Mouse (Mus musculus): ENCODE results near the gene Wdr25. TPM values are rescaled to one million over a fixed set of nuclear protein-coding genes. Genes with fewer than 3 reads are reported as not detected.
A peak's percentile ranks its signal among the peaks of the same experiment; 100 is the strongest.

Gene Wdr25
- polyA plus RNA-seq, 1 experiment from 2014 or later: 5.6 TPM

DNA sequence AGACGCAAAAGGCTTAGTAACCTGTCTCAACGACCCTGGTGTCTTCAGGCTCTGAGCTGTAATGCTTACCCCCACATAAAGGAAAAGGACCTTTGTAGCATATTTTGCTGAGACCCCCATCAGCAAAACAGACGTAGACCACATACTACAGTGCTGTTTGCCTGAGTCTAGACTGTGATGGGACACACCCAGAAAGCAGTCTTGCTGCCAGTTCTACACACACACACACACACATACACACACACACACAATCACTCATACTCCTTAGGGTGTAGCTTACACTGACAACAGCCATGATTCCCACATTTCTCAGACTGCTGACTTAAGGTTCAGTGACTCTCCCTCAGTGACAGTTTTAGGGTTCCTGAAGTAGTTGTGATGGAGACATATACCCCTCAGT lies 12.2 kb upstream of the Wdr25 start:
- H3K27ac ChIP-seq (replicated peaks; ENCODE audit: low read depth, low read length): no peak overlapping the region
- WGBS: 87% methylated on average over 3 of the region's 3 CpGs
- peaks cover 5% of the 10 kb centered on the region; the same call in 1 of the 2 replicates for H3K36me3 ChIP-seq (replicated peaks; ENCODE audit: control insufficient read depth, insufficient read depth, low read depth, low read length)
- no peaks in the 10 kb centered on the region for H3K27me3 ChIP-seq (ENCODE audit: control insufficient read depth, insufficient read depth, low read length)
- no peak overlapping the region for H3K4me3 ChIP-seq (ENCODE audit: low read depth, low read length)
- H3K4me1 ChIP-seq (ENCODE audit: control insufficient read depth, insufficient read depth, low read length): no peaks in the 10 kb centered on the region
- H3K9ac ChIP-seq (replicated peaks; ENCODE audit: low read length): no peak overlapping the region
- H3K4me2 ChIP-seq (ENCODE audit: low read depth, low read length): no peak overlapping the region
- DNase-seq (ENCODE audit: low spot score) (no peak), ATAC-seq (replicated peaks; ENCODE audit: insufficient number of reproducible peaks, low FRiP score, low TSS enrichment, low read depth) (no peak)
- H3K9me3 ChIP-seq (replicated peaks; ENCODE audit: control insufficient read depth, low read length): no peaks in the 10 kb centered on the region

DNA sequence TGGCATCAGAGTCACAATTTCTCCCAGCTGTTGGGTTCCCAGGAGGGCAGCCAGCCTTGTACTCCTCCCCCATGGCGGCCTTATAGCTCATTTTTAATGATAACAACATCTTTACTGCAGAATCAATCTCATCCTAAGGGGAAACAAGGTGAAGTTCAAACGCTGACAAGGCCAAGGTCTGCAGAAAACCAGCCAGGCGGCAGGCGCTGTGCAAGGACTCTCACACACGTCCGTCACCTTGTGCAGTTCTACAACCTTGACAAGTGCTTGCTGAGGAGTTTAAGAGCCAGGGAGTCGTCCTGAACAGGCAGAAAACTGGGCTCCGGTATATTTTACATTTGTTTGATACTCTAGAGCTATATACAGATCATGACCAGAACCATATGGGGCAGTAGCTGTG lies 10.7 kb upstream of the Wdr25 start:
- ATAC-seq (replicated peaks; ENCODE audit: insufficient number of reproducible peaks, low FRiP score, low TSS enrichment, low read depth): no peak
- peaks cover 9% of the 10 kb centered on the region for H3K36me3 ChIP-seq (replicated peaks; ENCODE audit: control insufficient read depth, insufficient read depth, low read depth, low read length)
- DNase-seq (ENCODE audit: low spot score): no peak

DNA sequence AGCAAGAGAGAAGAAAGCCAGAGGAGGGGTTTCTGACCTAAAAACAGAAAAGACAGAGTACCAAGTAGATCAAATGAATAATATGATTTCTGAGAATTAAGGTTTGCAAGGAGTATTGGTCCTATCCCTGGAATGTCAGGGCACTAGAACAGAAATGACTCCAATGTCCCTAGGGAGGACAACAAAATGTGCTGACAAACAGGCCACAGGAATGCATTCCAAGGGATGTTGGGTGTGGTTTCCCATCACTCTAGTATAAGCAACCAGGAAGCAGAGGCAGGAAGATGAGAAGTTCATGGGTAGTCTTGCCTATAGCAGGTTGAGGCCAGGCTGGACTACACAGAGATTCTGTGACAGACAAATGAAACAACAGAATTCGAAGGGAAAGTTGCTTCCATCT lies 7.5 kb upstream of the Wdr25 start:
- Histone ChIP-seq H3K9me3 (replicated peaks; ENCODE audit: control insufficient read depth, low read length) (no peaks in the 10 kb centered on the region), H3K4me1 (ENCODE audit: control insufficient read depth, insufficient read depth, low read length) (no peaks in the 10 kb centered on the region), H3K4me3 (ENCODE audit: low read depth, low read length) (no peak overlapping the region), H3K36me3 (replicated peaks; ENCODE audit: control insufficient read depth, insufficient read depth, low read depth, low read length) (peaks cover 4% of the 10 kb centered on the region), H3K27me3 (ENCODE audit: control insufficient read depth, insufficient read depth, low read length) (no peaks in the 10 kb centered on the region), H3K9ac (replicated peaks; ENCODE audit: low read length) (no peak overlapping the region), H3K27ac (replicated peaks; ENCODE audit: low read depth, low read length) (no peak overlapping the region), H3K4me2 (ENCODE audit: low read depth, low read length) (no peak overlapping the region)
- DNase-seq (ENCODE audit: low spot score) (no peak), ATAC-seq (replicated peaks; ENCODE audit: insufficient number of reproducible peaks, low FRiP score, low TSS enrichment, low read depth) (no peak)
- 86% methylated on average over 1 of the region's 1 CpGs for WGBS

More for the DNA sequence above, 10.7 kb upstream of the Wdr25 start:
- Histone ChIP-seq H3K4me3 (ENCODE audit: low read depth, low read length) (no peak overlapping the region), H3K9ac (replicated peaks; ENCODE audit: low read length) (no peak overlapping the region), H3K9me3 (replicated peaks; ENCODE audit: control insufficient read depth, low read length) (no peaks in the 10 kb centered on the region), H3K4me2 (ENCODE audit: low read depth, low read length) (no peak overlapping the region), H3K27ac (replicated peaks; ENCODE audit: low read depth, low read length) (no peak overlapping the region), H3K27me3 (ENCODE audit: control insufficient read depth, insufficient read depth, low read length) (no peaks in the 10 kb centered on the region), H3K4me1 (ENCODE audit: control insufficient read depth, insufficient read depth, low read length) (no peaks in the 10 kb centered on the region)
- 92% methylated on average over 8 of the region's 8 CpGs for WGBS

DNA sequence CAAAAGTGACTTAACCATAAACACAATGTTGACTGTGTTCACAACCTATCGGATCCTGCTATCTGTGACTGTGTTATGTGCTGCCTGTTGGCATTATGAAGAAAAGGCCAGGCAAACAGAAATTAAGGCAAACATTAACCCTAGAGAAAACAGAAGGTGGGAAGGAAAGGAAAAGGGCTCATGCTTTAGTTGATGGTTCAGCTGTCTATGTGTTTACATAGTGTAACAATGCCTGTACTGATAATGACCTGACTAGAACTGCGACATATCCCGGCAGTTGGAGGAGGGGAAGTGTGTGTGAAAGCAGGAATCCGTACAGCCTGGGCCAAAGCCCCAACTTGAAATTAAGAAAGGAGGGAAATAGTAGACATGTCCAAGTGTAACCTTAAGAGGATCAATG lies 6.4 kb upstream of the Wdr25 start:
- WGBS: 90% methylated on average over 4 of the region's 4 CpGs
- ATAC-seq (replicated peaks; ENCODE audit: insufficient number of reproducible peaks, low FRiP score, low TSS enrichment, low read depth): no peak
- no peak for DNase-seq (ENCODE audit: low spot score)

DNA sequence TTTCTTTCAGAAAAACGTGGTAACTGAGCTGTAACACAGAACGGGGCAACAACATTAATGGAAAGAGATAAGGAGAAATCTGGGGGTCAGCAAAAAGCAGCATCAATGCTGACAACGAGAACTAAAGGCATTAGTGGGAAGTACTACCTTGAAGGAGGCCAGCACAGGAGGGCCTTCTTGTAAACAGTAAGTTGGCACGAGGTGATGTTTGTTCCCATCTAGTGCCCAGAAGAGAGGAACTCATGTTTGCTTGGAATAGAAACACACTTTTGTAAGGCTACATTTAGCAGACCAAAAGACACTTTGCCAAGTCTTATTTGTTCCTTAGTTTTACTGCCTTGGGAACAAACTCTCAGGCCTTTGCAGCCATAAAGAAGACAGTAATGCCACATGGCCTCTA lies 4.8 kb upstream of the Wdr25 start:
- Histone ChIP-seq H3K27ac (replicated peaks; ENCODE audit: low read depth, low read length) (no peak overlapping the region), H3K9ac (replicated peaks; ENCODE audit: low read length) (no peak overlapping the region), H3K27me3 (ENCODE audit: control insufficient read depth, insufficient read depth, low read length) (no peaks in the 10 kb centered on the region), H3K4me2 (ENCODE audit: low read depth, low read length) (no peak overlapping the region), H3K4me1 (ENCODE audit: control insufficient read depth, insufficient read depth, low read length) (no peaks in the 10 kb centered on the region), H3K4me3 (ENCODE audit: low read depth, low read length) (no peak overlapping the region), H3K9me3 (replicated peaks; ENCODE audit: control insufficient read depth, low read length) (no peaks in the 10 kb centered on the region), H3K36me3 (replicated peaks; ENCODE audit: control insufficient read depth, insufficient read depth, low read depth, low read length) (peaks cover 4% of the 10 kb centered on the region)
- DNase-seq (ENCODE audit: low spot score) (no peak), ATAC-seq (replicated peaks; ENCODE audit: insufficient number of reproducible peaks, low FRiP score, low TSS enrichment, low read depth) (no peak)
- WGBS: 65% methylated on average over 4 of the region's 4 CpGs

More for the DNA sequence above, 6.4 kb upstream of the Wdr25 start:
- Histone ChIP-seq H3K4me3 (ENCODE audit: low read depth, low read length) (no peak overlapping the region), H3K36me3 (replicated peaks; ENCODE audit: control insufficient read depth, insufficient read depth, low read depth, low read length) (peaks cover 4% of the 10 kb centered on the region), H3K27ac (replicated peaks; ENCODE audit: low read depth, low read length) (no peak overlapping the region), H3K9ac (replicated peaks; ENCODE audit: low read length) (no peak overlapping the region), H3K9me3 (replicated peaks; ENCODE audit: control insufficient read depth, low read length) (no peaks in the 10 kb centered on the region), H3K27me3 (ENCODE audit: control insufficient read depth, insufficient read depth, low read length) (no peaks in the 10 kb centered on the region), H3K4me1 (ENCODE audit: control insufficient read depth, insufficient read depth, low read length) (no peaks in the 10 kb centered on the region), H3K4me2 (ENCODE audit: low read depth, low read length) (no peak overlapping the region)

DNA sequence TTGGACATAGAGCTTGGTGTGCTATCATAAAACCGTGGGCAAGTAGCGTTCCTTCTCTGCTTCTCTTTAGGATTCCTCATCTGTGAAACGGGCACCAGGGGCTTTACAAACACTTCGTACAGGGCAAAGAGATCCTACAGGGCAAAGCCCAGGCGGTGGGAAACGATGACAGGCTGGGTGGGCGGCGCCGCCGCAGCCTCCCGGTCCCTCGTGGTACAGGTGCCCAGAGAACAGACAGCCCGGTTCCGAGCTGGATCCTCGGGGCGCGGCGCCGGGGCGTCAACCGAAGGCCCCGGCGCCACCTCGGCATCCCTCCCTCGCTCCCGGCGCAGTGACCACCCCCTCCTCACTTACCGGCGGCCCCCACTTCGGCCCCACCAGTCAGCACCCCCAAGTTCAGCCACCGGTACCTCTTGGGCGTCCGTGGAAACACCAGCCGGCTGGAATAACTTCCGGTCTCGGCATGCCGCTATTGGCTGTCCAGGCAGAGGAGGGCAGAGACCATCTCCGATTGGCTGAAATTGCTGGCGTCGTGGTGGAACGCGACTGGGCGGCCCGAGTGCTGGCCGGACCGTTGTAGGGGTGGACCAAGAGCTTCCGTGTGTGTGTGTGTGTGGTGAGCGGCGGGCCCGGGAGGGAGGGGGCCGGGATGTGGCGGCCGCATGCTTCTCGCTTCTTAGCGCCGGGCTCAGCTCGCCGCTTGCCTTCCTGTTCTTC lies 442 bp downstream of the Wdr25 start, which contains the start of gene Wars:
Wars (minus strand) TSS at position 460 of the 717 bp plus-strand sequence.
- H3K4me3 ChIP-seq (ENCODE audit: low read depth, low read length): peak within 1 kb of the TSS; percentile 79
- H3K27me3 ChIP-seq (ENCODE audit: control insufficient read depth, insufficient read depth, low read length): no peaks in the 10 kb centered on the region
- H3K4me1 ChIP-seq (ENCODE audit: control insufficient read depth, insufficient read depth, low read length): no peaks in the 10 kb centered on the region
- DNase-seq (ENCODE audit: low spot score) (peak; percentile 96), ATAC-seq (replicated peaks; ENCODE audit: insufficient number of reproducible peaks, low FRiP score, low TSS enrichment, low read depth) (peak; percentile 99)
- no peaks in the 10 kb centered on the region; the same call in 1 of the 2 replicates for H3K36me3 ChIP-seq (replicated peaks; ENCODE audit: control insufficient read depth, insufficient read depth, low read depth, low read length)
- H3K4me2 ChIP-seq (ENCODE audit: low read depth, low read length): peak within 1 kb of the TSS; percentile 77
- under 1% methylated on average over 56 of the region's 58 CpGs for WGBS
- H3K27ac ChIP-seq (replicated peaks; ENCODE audit: low read depth, low read length): no peak within 1 kb of the TSS
- peak within 1 kb of the TSS; percentile 80 for H3K9ac ChIP-seq (replicated peaks; ENCODE audit: low read length)
- no peaks in the 10 kb centered on the region for H3K9me3 ChIP-seq (replicated peaks; ENCODE audit: control insufficient read depth, low read length)

DNA sequence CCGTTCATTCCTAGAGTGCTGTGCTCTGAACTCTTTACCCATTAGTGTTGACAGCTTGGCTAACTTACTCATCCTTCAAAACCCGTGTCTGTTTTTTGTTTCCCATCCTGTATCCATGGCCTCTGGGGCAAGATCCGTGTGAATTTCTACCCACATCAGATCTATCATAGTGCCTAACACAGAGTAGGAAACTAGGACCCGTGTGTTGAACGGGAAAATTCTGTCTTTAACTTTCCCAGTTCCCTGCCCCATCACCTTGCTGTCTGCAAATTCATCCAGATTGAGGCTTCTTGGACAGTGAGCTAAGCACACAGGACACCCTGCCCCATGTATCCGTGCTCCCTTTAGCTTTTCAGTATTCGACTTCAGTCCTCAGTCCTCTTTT lies 993 bp downstream of the Wdr25 start:
- peak overlapping the region; percentile 79 for H3K4me3 ChIP-seq (ENCODE audit: low read depth, low read length)
- no peaks in the 10 kb centered on the region for H3K27me3 ChIP-seq (ENCODE audit: control insufficient read depth, insufficient read depth, low read length)
- peak overlapping the region; percentile 80 for H3K9ac ChIP-seq (replicated peaks; ENCODE audit: low read length)
- H3K4me1 ChIP-seq (ENCODE audit: control insufficient read depth, insufficient read depth, low read length): no peaks in the 10 kb centered on the region
- DNase-seq (ENCODE audit: low spot score) (no peak), ATAC-seq (replicated peaks; ENCODE audit: insufficient number of reproducible peaks, low FRiP score, low TSS enrichment, low read depth) (peak; percentile 26; the same call in 1 of the 2 replicates)
- H3K36me3 ChIP-seq (replicated peaks; ENCODE audit: control insufficient read depth, insufficient read depth, low read depth, low read length): no peaks in the 10 kb centered on the region; the same call in 1 of the 2 replicates
- WGBS: 3% methylated on average over 7 of the region's 7 CpGs
- no peak overlapping the region for H3K27ac ChIP-seq (replicated peaks; ENCODE audit: low read depth, low read length)
- H3K9me3 ChIP-seq (replicated peaks; ENCODE audit: control insufficient read depth, low read length): no peaks in the 10 kb centered on the region
- H3K4me2 ChIP-seq (ENCODE audit: low read depth, low read length): peak overlapping the region; percentile 77

DNA sequence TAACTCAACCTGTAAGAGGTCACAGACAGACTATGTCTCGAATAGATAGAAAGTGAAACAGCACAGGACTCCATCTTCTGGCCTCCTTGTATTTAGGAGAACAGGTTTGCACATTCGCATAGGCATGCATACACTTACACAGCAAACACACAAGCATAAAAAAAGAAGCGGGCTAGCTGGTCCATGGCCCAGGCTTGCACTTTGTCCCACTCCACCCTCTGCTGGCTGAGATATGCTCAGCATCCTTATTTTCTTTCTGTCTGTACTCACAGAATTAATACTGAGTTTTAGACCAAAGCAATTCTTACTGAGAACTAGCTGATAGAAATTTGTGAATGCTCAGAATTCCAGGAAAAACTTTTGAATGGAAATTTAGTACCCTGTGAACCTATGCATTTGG lies 2.6 kb downstream of the Wdr25 start:
- no peak for ATAC-seq (replicated peaks; ENCODE audit: insufficient number of reproducible peaks, low FRiP score, low TSS enrichment, low read depth)
- Histone ChIP-seq H3K4me1 (ENCODE audit: control insufficient read depth, insufficient read depth, low read length) (no peaks in the 10 kb centered on the region), H3K36me3 (replicated peaks; ENCODE audit: control insufficient read depth, insufficient read depth, low read depth, low read length) (no peaks in the 10 kb centered on the region), H3K4me2 (ENCODE audit: low read depth, low read length) (no peak overlapping the region), H3K9ac (replicated peaks; ENCODE audit: low read length) (no peak overlapping the region), H3K9me3 (replicated peaks; ENCODE audit: control insufficient read depth, low read length) (no peaks in the 10 kb centered on the region), H3K4me3 (ENCODE audit: low read depth, low read length) (no peak overlapping the region), H3K27me3 (ENCODE audit: control insufficient read depth, insufficient read depth, low read length) (no peaks in the 10 kb centered on the region), H3K27ac (replicated peaks; ENCODE audit: low read depth, low read length) (no peak overlapping the region)
- no peak for DNase-seq (ENCODE audit: low spot score)
- WGBS: 74% methylated on average over 3 of the region's 3 CpGs

Measured in embryonic facial prominence, embryonic 11.5 days (tissue).